Mouse (Mus musculus) CH12.LX (cell line): ENCODE results near the gene Zkscan14. TPM values are rescaled to one million over a fixed set of nuclear protein-coding genes. Genes with fewer than 3 reads are reported as not detected.

Experiments
- DNase-seq: peaks from one replicate; pipeline ENCODE4 v3.0.0-alpha.2; 2013; ENCODE audit errors: extremely low read depth
- H3K27ac ChIP-seq: 2 replicates; pipeline ENCODE4 v1.5.1; 2012; ENCODE audit warnings: low read depth, mild to moderate bottlenecking, control low read depth, moderate library complexity; ENCODE audit not compliant: insufficient read depth
- H3K27me3 ChIP-seq: replicated peaks from 2 replicates; pipeline ENCODE3; 2012; ENCODE audit warnings: inconsistent platforms
- H3K36me3 ChIP-seq, 2 experiments: replicated peaks in 1 of 2; 2 replicates each; pipeline versions ENCODE3 to v1.6.1; 2012; ENCODE audit warnings: inconsistent platforms in 1 of 2, low read length in 1 of 2, mild to moderate bottlenecking in 1 of 2, mixed read lengths in 1 of 2, moderate library complexity in 1 of 2; ENCODE audit not compliant: control insufficient read depth in 1 of 2, insufficient read depth in 1 of 2
- H3K4me1 ChIP-seq, 2 experiments: 2 replicates each; pipeline ENCODE4 v1.6.1; 2012; ENCODE audit warnings: inconsistent platforms in 1 of 2, moderate library complexity in 1 of 2; ENCODE audit not compliant: insufficient read depth in 2 of 2, control insufficient read depth in 1 of 2
- H3K4me2 ChIP-seq: 2 replicates; pipeline ENCODE4 v1.6.1; 2012; ENCODE audit warnings: low read depth, mild to moderate bottlenecking, control low read depth; ENCODE audit not compliant: poor library complexity, insufficient read depth, severe bottlenecking
- H3K4me3 ChIP-seq, 3 experiments: fragments of 150-350 bp in 1 of 3; sonication (generic) in 1 of 3; replicated peaks in 1 of 3; 2 replicates each; pipeline versions ENCODE3 to v1.5.1; 2011 to 2012; ENCODE audit warnings: low read depth in 2 of 3, low read length in 2 of 3, mild to moderate bottlenecking in 2 of 3, moderate library complexity in 2 of 3, control low read depth in 1 of 3, improper control_type of control experiment in 1 of 3, inconsistent platforms in 1 of 3, mixed read lengths in 1 of 3; ENCODE audit not compliant: poor library complexity in 1 of 3
- H3K79me2 ChIP-seq: replicated peaks from 2 replicates; pipeline ENCODE4 v1.6.1; 2012; ENCODE audit warnings: mild to moderate bottlenecking, moderate library complexity; ENCODE audit not compliant: control insufficient read depth, poor library complexity, insufficient read depth, severe bottlenecking; ENCODE audit errors: extremely low read depth
- H3K9ac ChIP-seq: 2 replicates; pipeline ENCODE4 v1.6.1; 2012; ENCODE audit warnings: low read depth, mild to moderate bottlenecking, control low read depth, moderate library complexity; ENCODE audit not compliant: insufficient read depth
- H3K9me3 ChIP-seq: replicated peaks from 2 replicates; pipeline ENCODE3; 2012; ENCODE audit warnings: low read length, inconsistent platforms, mixed read lengths
- BHLHE40 ChIP-seq: IDR thresholded peaks from 2 replicates; pipeline ENCODE4 v1.6.1; 2011; ENCODE audit warnings: mild to moderate bottlenecking, low read depth, low read length, improper control_type of control experiment
- ELF1 ChIP-seq: IDR thresholded peaks from 2 replicates; pipeline ENCODE4 v1.6.1; 2014; ENCODE audit warnings: low read depth, mild to moderate bottlenecking, inconsistent platforms, low read length, improper control_type of control experiment
- EP300 ChIP-seq: IDR thresholded peaks from 2 replicates; pipeline ENCODE4 v1.6.1; 2011; ENCODE audit warnings: low read length, improper control_type of control experiment
- ETS1 ChIP-seq: conservative IDR thresholded peaks from 2 replicates; pipeline ENCODE4 v1.6.1; 2012; ENCODE audit warnings: low read depth, mild to moderate bottlenecking, inconsistent platforms, low read length, improper control_type of control experiment, moderate library complexity
- GABPA ChIP-seq: IDR thresholded peaks from 2 replicates; pipeline ENCODE4 v1.6.1; 2012; ENCODE audit warnings: low read depth, low read length, improper control_type of control experiment, inconsistent platforms; ENCODE audit not compliant: insufficient replicate concordance
- HCFC1 ChIP-seq: IDR thresholded peaks from 2 replicates; pipeline ENCODE4 v1.6.1; 2012; ENCODE audit warnings: low read depth, mild to moderate bottlenecking, inconsistent platforms, low read length, improper control_type of control experiment
- KAT2A ChIP-seq: IDR thresholded peaks from 2 replicates; pipeline ENCODE4 v1.6.1; 2012; ENCODE audit warnings: low read length, improper control_type of control experiment, inconsistent platforms; ENCODE audit not compliant: insufficient replicate concordance
- MAFK ChIP-seq: IDR thresholded peaks from 2 replicates; pipeline ENCODE4 v1.6.1; 2011; ENCODE audit warnings: low read length, improper control_type of control experiment; ENCODE audit not compliant: insufficient replicate concordance
- MEF2A ChIP-seq: IDR thresholded peaks from 2 replicates; pipeline ENCODE4 v1.6.1; 2014; ENCODE audit warnings: low read depth, mild to moderate bottlenecking, inconsistent platforms, low read length, improper control_type of control experiment, borderline replicate concordance
- MXI1 ChIP-seq: IDR thresholded peaks from 2 replicates; pipeline ENCODE4 v1.6.1; 2011; ENCODE audit warnings: mild to moderate bottlenecking, low read depth, low read length, improper control_type of control experiment
- MYC ChIP-seq: IDR thresholded peaks from 2 replicates; pipeline ENCODE4 v1.6.1; 2011; ENCODE audit warnings: low read depth, mild to moderate bottlenecking, improper control_type of control experiment, low read length
- NRF1 ChIP-seq: IDR thresholded peaks from 2 replicates; pipeline ENCODE4 v1.6.1; 2014; ENCODE audit warnings: low read depth, mild to moderate bottlenecking, inconsistent platforms, low read length, improper control_type of control experiment, moderate library complexity
- POLR2A ChIP-seq: IDR thresholded peaks from 2 replicates; pipeline ENCODE4 v1.6.1; 2011; ENCODE audit warnings: low read depth, mild to moderate bottlenecking, improper control_type of control experiment, low read length
- RCOR1 ChIP-seq: conservative IDR thresholded peaks from 2 replicates; pipeline ENCODE4 v1.6.1; 2012; ENCODE audit warnings: low read depth, mild to moderate bottlenecking, inconsistent platforms, low read length, improper control_type of control experiment
- SMC3 ChIP-seq: IDR thresholded peaks from 2 replicates; pipeline ENCODE4 v1.6.1; 2011; ENCODE audit warnings: low read depth, low read length, improper control_type of control experiment
- TBP ChIP-seq: conservative IDR thresholded peaks from 2 replicates; pipeline ENCODE4 v1.6.1; 2011; ENCODE audit warnings: low read depth, low read length, improper control_type of control experiment
- USF1 ChIP-seq: IDR thresholded peaks from 2 replicates; pipeline ENCODE4 v1.6.1; 2014; ENCODE audit warnings: low read depth, mild to moderate bottlenecking, inconsistent platforms, low read length, improper control_type of control experiment
- ZKSCAN1 ChIP-seq: IDR thresholded peaks from 2 replicates; pipeline ENCODE4 v1.6.1; 2012; ENCODE audit warnings: low read depth, inconsistent platforms, low read length, improper control_type of control experiment, borderline replicate concordance
- dilution Hi-C: fragments of 300-500 bp; cut with MboI; formaldehyde crosslinking; loops from 2 replicates; pipeline ENCODE4 v1.14.3; 2020; ENCODE audit warnings: low sequenced_read_pairs; ENCODE audit not compliant: extremely low pct_unique_long_range_greater_than_20kb, extremely low pct_ligation_motif_present
- in situ Hi-C: fragments of 300-500 bp; cut with MboI; formaldehyde crosslinking; loops from 3 replicates; pipeline ENCODE4 v1.14.3; 2019; ENCODE audit warnings: low sequenced_read_pairs, low pct_ligation_motif_present, low pct_unique_long_range_greater_than_20kb, mixed read lengths
- polyA plus RNA-seq: library from polyadenylated mRNA; unstranded; fragments of >175 nt; gene quantifications from 2 replicates; pipeline ENCODE4 v1.2.1, GENCODE M21; 2012; ENCODE audit warnings: low read depth; ENCODE audit not compliant: insufficient read length
- total RNA-seq, 2 experiments: library from RNA; depleted of rRNA; stranded (reverse); fragments of 300-350 nt in 1 of 2; fragments of >200 nt in 1 of 2; gene quantifications; 2 replicates each; pipeline ENCODE4 v1.2.3; 2012 to 2014

Zkscan14 gene
- total and polyA plus RNA-seq, 3 experiments, result 10.1 to 12.1 (median 10.7) TPM

- Histone ChIP-seq H3K27me3 (no peaks in the 10 kb centered on the region), H3K9me3 (no peaks in the 10 kb centered on the region), H3K4me2 (no peak overlapping the region), H3K9ac (no peak overlapping the region), H3K4me3 (no peak overlapping the region), H3K79me2 (no peaks in the 10 kb centered on the region), H3K27ac (no peak overlapping the region), H3K4me1 (no peaks in the 10 kb centered on the region), H3K36me3 (peaks cover 20 to 36% of the 10 kb centered on the region in 2 experiments)
- no peak for DNase-seq
- dilution Hi-C loops (no loop called here), in situ Hi-C loops (no loop called here)
- TF ChIP-seq TBP (no peak), NRF1 (no peak), KAT2A (no peak), POLR2A (no peak), MYC (no peak), BHLHE40 (no peak)
These were observed 21.7 kb upstream of the Zkscan14 start for GRCm38 (mm10) chr5:145223395-145223794.

DNA sequence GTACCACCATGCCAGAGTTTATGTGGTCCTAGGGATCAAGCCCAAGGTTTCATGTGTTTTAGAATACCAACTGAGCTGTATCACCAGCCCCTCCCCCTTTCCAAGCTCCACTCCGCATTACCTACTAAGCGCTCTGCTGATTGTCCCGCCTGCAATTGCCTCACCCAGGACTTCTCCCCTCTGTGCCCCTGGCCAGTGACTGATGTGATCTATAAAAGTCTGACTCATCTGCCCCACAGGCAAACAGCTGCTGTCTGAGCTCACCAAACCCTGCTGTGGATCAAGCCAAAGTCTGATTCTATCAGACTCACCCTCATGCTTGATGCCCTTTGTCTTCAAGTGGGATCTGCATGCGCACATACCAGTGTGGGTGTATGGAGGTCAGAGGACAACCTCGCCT, 21.2 kb upstream of the Zkscan14 start:
- Histone ChIP-seq H3K4me2 (no peak overlapping the region), H3K27ac (no peak overlapping the region), H3K9me3 (no peaks in the 10 kb centered on the region), H3K27me3 (no peaks in the 10 kb centered on the region), H3K9ac (no peak overlapping the region), H3K36me3 (peaks cover 26 to 42% of the 10 kb centered on the region in 2 experiments), H3K4me3 (no peak overlapping the region), H3K4me1 (no peaks in the 10 kb centered on the region), H3K79me2 (no peaks in the 10 kb centered on the region)
- TF ChIP-seq SMC3, result no peak
- TF ChIP-seq GABPA, result no peak
- TF ChIP-seq MEF2A, result no peak
- no peak for TF ChIP-seq ELF1
- TF ChIP-seq TBP, result no peak
- TF ChIP-seq USF1, result no peak
- no peak for TF ChIP-seq RCOR1
- no peak for TF ChIP-seq MYC
- TF ChIP-seq HCFC1, result no peak
- no peak for TF ChIP-seq ZKSCAN1
- TF ChIP-seq EP300, result no peak
- TF ChIP-seq ETS1, result no peak
- no peak for TF ChIP-seq MAFK
- TF ChIP-seq MXI1, result no peak
- dilution Hi-C loops (no loop called here), in situ Hi-C loops (no loop called here)
- no peak for DNase-seq
